Mouse (Mus musculus): ENCODE measurements at regions not wholly inside any gene's neighbourhood (a gene's known extent, or its start where the extent isn't known, plus 50 kb on each side); places are given as distances from the start of the nearest gene placed in this dataset.

- H3K27me3 ChIP-seq (ENCODE audit: control insufficient read depth in 1 of 2, insufficient read depth in 2 of 2, low read length in 2 of 2): no peaks in the 10 kb centered on the region
- no peaks in the 10 kb centered on the region for H3K9me3 ChIP-seq (replicated peaks; ENCODE audit: insufficient read depth, low read length)
- no peak for TF ChIP-seq USF2 (IDR thresholded peaks at IDR 0.05; ENCODE audit: borderline replicate concordance in 1 of 2, insufficient read depth in 1 of 2, low read depth in 1 of 2, low read length in 2 of 2)
- no peak for TF ChIP-seq E2F4 (IDR thresholded peaks at IDR 0.05; ENCODE audit: borderline replicate concordance, low read depth, low read length)
- no peak for TF ChIP-seq RCOR1 (IDR thresholded peaks at IDR 0.05; ENCODE audit: low read depth, low read length)
- TF ChIP-seq RAD21 (IDR thresholded peaks at IDR 0.05; ENCODE audit: low read depth, low read length): no peak
- no peak for TF ChIP-seq TAL1 (IDR thresholded peaks at IDR 0.05; ENCODE audit: low read length)
- no peak for TF ChIP-seq ETS1 (IDR thresholded peaks at IDR 0.05; ENCODE audit: low read depth, low read length)
- no peak for TF ChIP-seq MEF2A (IDR thresholded peaks at IDR 0.05; ENCODE audit: extremely low read depth, insufficient replicate concordance, low read depth, low read length, poor library complexity, severe bottlenecking)
- TF ChIP-seq POLR2A (IDR thresholded peaks at IDR 0.05; ENCODE audit: control insufficient read depth in 1 of 2, insufficient read depth in 1 of 2, low read depth in 1 of 2, low read length in 2 of 2, poor library complexity in 1 of 2): no peak
- TF ChIP-seq NRF1 (IDR thresholded peaks at IDR 0.05; ENCODE audit: insufficient read depth, low read depth, low read length, poor library complexity, severe bottlenecking): no peak
- no peak for TF ChIP-seq MYB (IDR thresholded peaks at IDR 0.05; ENCODE audit: low read depth, low read length)
- no peak overlapping the region for H3K27ac ChIP-seq (ENCODE audit: control insufficient read depth, low read depth, low read length)
- no peaks in the 10 kb centered on the region for H3K79me2 ChIP-seq (ENCODE audit: control insufficient read depth, insufficient read depth, low read length, poor library complexity)
- DNase-seq (ENCODE audit: low read depth, low spot score): no peak
- H3K4me1 ChIP-seq (ENCODE audit: control insufficient read depth in 1 of 2, insufficient read depth in 2 of 2, low read length in 2 of 2): no peaks in the 10 kb centered on the region
- no peak overlapping the region for H3K9ac ChIP-seq (ENCODE audit: control insufficient read depth, low read depth, low read length, poor library complexity, severe bottlenecking)
- no peaks in the 10 kb centered on the region for H3K36me3 ChIP-seq (ENCODE audit: control insufficient read depth in 1 of 2, insufficient read depth in 2 of 2, low read length in 2 of 2)
- no peak overlapping the region for H3K4me3 ChIP-seq (ENCODE audit: control insufficient read depth in 1 of 2, insufficient read depth in 1 of 2, low read depth in 2 of 2, low read length in 2 of 2)
These were observed 269.7 kb upstream of the Tmem161b start for GRCm38 (mm10) chr13:83952353-83952752.

GRCm38 (mm10) chr13:83952862-83953261, 269.2 kb upstream of the Tmem161b start:
- no peak overlapping the region for H3K4me3 ChIP-seq (ENCODE audit: control insufficient read depth in 1 of 2, insufficient read depth in 1 of 2, low read depth in 2 of 2, low read length in 2 of 2)
- no peak overlapping the region for H3K27ac ChIP-seq (ENCODE audit: control insufficient read depth, low read depth, low read length)
- no peaks in the 10 kb centered on the region for H3K27me3 ChIP-seq (ENCODE audit: control insufficient read depth in 1 of 2, insufficient read depth in 2 of 2, low read length in 2 of 2)
- H3K4me1 ChIP-seq (ENCODE audit: control insufficient read depth in 1 of 2, insufficient read depth in 2 of 2, low read length in 2 of 2): no peaks in the 10 kb centered on the region
- no peak for DNase-seq (ENCODE audit: low read depth, low spot score)
- TF ChIP-seq MEF2A (IDR thresholded peaks at IDR 0.05; ENCODE audit: extremely low read depth, insufficient replicate concordance, low read depth, low read length, poor library complexity, severe bottlenecking): no peak
- TF ChIP-seq JUND (IDR thresholded peaks at IDR 0.05; ENCODE audit: low read depth, low read length): no peak
- no peak for TF ChIP-seq MYB (IDR thresholded peaks at IDR 0.05; ENCODE audit: low read depth, low read length)
- no peak for TF ChIP-seq NELFE (IDR thresholded peaks at IDR 0.05; ENCODE audit: low read depth, low read length)
- no peak for TF ChIP-seq ZNF384 (IDR thresholded peaks at IDR 0.05; ENCODE audit: low read depth, low read length)
- no peak for TF ChIP-seq ELF1 (IDR thresholded peaks at IDR 0.05; ENCODE audit: low read depth, low read length)
- no peak for TF ChIP-seq ETS1 (IDR thresholded peaks at IDR 0.05; ENCODE audit: low read depth, low read length)
- no peak for TF ChIP-seq CHD1 (IDR thresholded peaks at IDR 0.05; ENCODE audit: low read depth, low read length)
- no peaks in the 10 kb centered on the region for H3K9me3 ChIP-seq (replicated peaks; ENCODE audit: insufficient read depth, low read length)
- no peaks in the 10 kb centered on the region for H3K79me2 ChIP-seq (ENCODE audit: control insufficient read depth, insufficient read depth, low read length, poor library complexity)
- H3K36me3 ChIP-seq (ENCODE audit: control insufficient read depth in 1 of 2, insufficient read depth in 2 of 2, low read length in 2 of 2): no peaks in the 10 kb centered on the region
- no peak overlapping the region for H3K9ac ChIP-seq (ENCODE audit: control insufficient read depth, low read depth, low read length, poor library complexity, severe bottlenecking)
